In the genomic region with DNA sequence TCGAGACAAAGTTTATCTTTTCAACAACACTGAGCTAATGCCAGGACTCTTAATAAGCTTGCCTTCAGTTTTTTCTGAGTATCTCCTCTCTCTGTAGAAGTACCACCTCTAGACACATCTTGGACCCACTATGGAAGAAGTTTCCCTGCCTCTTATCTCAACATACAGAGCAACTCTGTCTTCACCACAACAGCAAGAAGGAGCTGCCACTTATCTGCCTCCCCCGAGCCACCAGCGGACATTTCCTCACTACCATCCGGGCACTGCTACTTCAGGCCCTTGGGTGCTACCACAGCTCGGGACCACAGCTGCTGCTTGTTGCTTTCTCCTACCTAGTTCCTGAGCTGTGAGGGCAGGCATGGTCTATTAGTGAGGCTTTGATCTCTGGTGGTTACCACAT, we compare ENCODE assay signal across 1 mouse cellular context.
TF ChIP-seq lines count a peak whose summit lies in the region.

No protein-coding gene starts in this region.

TF ChIP-seq in MEL, 35 proteins besides CTCF, POLR2A, EP300 and RAD21:
- TF ChIP-seq RCOR1 (IDR thresholded peaks at IDR 0.05; ENCODE audit: low read depth, low read length) (peak; percentile 66; the same call in 1 of the 2 replicates), ZNF384 (IDR thresholded peaks at IDR 0.05; ENCODE audit: low read depth, low read length) (no peak), ETS1 (IDR thresholded peaks at IDR 0.05; ENCODE audit: low read depth, low read length) (peak; percentile 66; the same call in 1 of the 2 replicates), NRF1 (IDR thresholded peaks at IDR 0.05; ENCODE audit: insufficient read depth, low read depth, low read length, poor library complexity, severe bottlenecking) (no peak), USF2 (IDR thresholded peaks at IDR 0.05; ENCODE audit: borderline replicate concordance in 1 of 2, insufficient read depth in 1 of 2, low read depth in 1 of 2, low read length in 2 of 2) (no peak), SMC3 (IDR thresholded peaks at IDR 0.05; ENCODE audit: low read depth, low read length) (no peak), MXI1 (IDR thresholded peaks at IDR 0.05; ENCODE audit: low read depth, low read length) (no peak), ZKSCAN1 (IDR thresholded peaks at IDR 0.05; ENCODE audit: low read depth, low read length) (no peak), MEF2A (IDR thresholded peaks at IDR 0.05; ENCODE audit: extremely low read depth, insufficient replicate concordance, low read depth, low read length, poor library complexity, severe bottlenecking) (no peak), TAL1 (IDR thresholded peaks at IDR 0.05; ENCODE audit: low read length) (peak; percentile 83), GATA1 (IDR thresholded peaks at IDR 0.05; ENCODE audit: low read depth, low read length) (peak; percentile 71), TCF12 (IDR thresholded peaks at IDR 0.05; ENCODE audit: low read depth, low read length) (peak; percentile 79)
